Mouse (Mus musculus) liver, postnatal 0 days (tissue): ENCODE data around the gene Bcar3. TPM values are rescaled to one million over a fixed set of nuclear protein-coding genes. Genes with fewer than 3 reads are reported as not detected.

Source experiments
- ATAC-seq: fragments of 200-750 bp; cut with Nextera tagmentation; 2 replicates; pipeline ENCODE4 v1.8.0; 2017; ENCODE audit warnings: mild to moderate bottlenecking, moderate library complexity
- DNase-seq: peaks from one replicate; pipeline ENCODE4 v3.0.0-alpha.2; 2016
- H3K27ac ChIP-seq: fragments of 300-500 bp; sonication (generic); 2 replicates; pipeline ENCODE4 v1.5.1; 2014; ENCODE audit warnings: antibody characterized with exemption, moderate library complexity, mild to moderate bottlenecking, low read depth
- H3K27me3 ChIP-seq: fragments of 300-500 bp; sonication (generic); 2 replicates; pipeline ENCODE4 v1.6.1; 2014; ENCODE audit warnings: low read length, control low read depth, mixed read lengths; ENCODE audit not compliant: insufficient read depth
- H3K36me3 ChIP-seq: fragments of 300-500 bp; sonication (generic); replicated peaks from 2 replicates; pipeline ENCODE4 v1.6.1; 2014; ENCODE audit warnings: mild to moderate bottlenecking, control low read depth, low read length, moderate library complexity, mixed read lengths; ENCODE audit not compliant: insufficient read depth
- H3K4me1 ChIP-seq: fragments of 300-500 bp; sonication (generic); 2 replicates; pipeline ENCODE4 v1.6.1; 2014; ENCODE audit warnings: antibody characterized with exemption, mild to moderate bottlenecking, control low read depth; ENCODE audit not compliant: insufficient read depth
- H3K4me2 ChIP-seq: fragments of 300-500 bp; sonication (generic); 2 replicates; pipeline ENCODE4 v1.6.1; 2014; ENCODE audit warnings: low read depth, mild to moderate bottlenecking, low read length, moderate library complexity, mixed read lengths
- H3K4me3 ChIP-seq: fragments of 300-500 bp; sonication (generic); 2 replicates; pipeline ENCODE4 v1.5.1; 2014; ENCODE audit warnings: low read depth, low read length
- H3K9ac ChIP-seq: fragments of 300-500 bp; sonication (generic); replicated peaks from 2 replicates; pipeline ENCODE4 v1.6.1; 2014; ENCODE audit warnings: mild to moderate bottlenecking, moderate library complexity
- H3K9me3 ChIP-seq: fragments of 300-500 bp; sonication (generic); 2 replicates; pipeline ENCODE4 v1.6.1; 2016; ENCODE audit warnings: mild to moderate bottlenecking, control low read depth, low read length, mixed read lengths
- CTCF ChIP-seq: sonication (generic); IDR thresholded peaks from 2 replicates; pipeline ENCODE4 v1.5.1; 2016; ENCODE audit warnings: antibody characterized with exemption, low read depth
- EP300 ChIP-seq: IDR thresholded peaks from 2 replicates; pipeline ENCODE4 v1.6.1; 2016; ENCODE audit warnings: antibody characterized with exemption, low read depth, mild to moderate bottlenecking
- whole genome bisulfite sequencing: fragments of 180-500 bp; shearing (Covaris S2); extraction: QIAGEN DNeasy Blood & Tissue Kit; methylation state at CpG from one replicate; pipeline ENCODE4 v1.1.7; 2014; ENCODE audit not compliant: insufficient replicate concordance; 5-methylcytosine and 5-hydroxymethylcytosine counted together
- polyA plus RNA-seq: library from polyadenylated mRNA; unstranded; fragments of >200 nt; fragmentation: Nextera tagmentation; extraction: Ambion mirVana; gene quantifications from 2 replicates; pipeline ENCODE4 v1.2.1, GENCODE M21; 2015

The Bcar3 gene
- polyA plus RNA-seq, 1 experiment from 2014 or later, result 11.2 TPM

DNA sequence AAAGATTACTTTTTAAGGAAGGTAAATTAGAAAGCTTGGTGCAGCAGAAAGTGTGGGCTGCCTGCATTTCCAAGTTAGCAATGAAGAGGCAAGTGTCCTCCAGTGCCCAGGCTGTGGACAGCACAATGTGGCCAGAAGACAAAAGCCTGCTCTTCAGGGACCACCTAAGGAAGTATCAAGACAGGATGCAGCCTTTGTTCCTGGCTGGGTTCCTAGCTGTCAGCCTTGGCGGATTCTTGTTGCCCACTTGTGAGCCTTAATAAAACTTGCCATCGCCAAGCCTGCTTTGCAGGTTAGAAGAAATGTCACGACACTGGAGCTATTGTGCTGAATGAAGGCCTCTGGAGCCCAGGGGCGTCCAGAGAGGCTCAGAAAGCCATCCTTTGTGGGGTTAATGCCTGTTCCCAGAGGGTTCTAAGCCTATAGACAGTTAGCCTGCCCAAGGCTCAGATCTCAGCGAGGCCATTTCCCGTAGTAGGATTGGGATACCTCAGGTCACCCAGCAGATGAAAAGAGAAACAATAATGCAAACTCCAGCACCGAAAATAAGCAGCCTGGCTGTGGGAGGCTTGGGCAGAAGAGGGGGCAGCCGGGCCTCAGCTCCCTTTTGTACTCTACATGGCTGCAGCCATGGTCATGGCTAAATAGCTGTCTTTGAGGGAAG lies 167.0 kb downstream of the Bcar3 start:
- H3K27me3 ChIP-seq, result no peaks in the 10 kb centered on the region
- H3K4me2 ChIP-seq, result no peak overlapping the region
- H3K36me3 ChIP-seq, result no peaks in the 10 kb centered on the region
- no peaks in the 10 kb centered on the region for H3K9me3 ChIP-seq
- TF ChIP-seq CTCF (no peak), EP300 (no peak)
- H3K9ac ChIP-seq, result no peak overlapping the region
- DNase-seq (no peak), ATAC-seq (no peak)
- 0 out of 2 replicates have a peak, but pooled peaks cover 6% of the 10 kb centered on the region for H3K4me1 ChIP-seq
- 67% methylated on average over 8 of the region's 8 CpGs for WGBS
- no peak overlapping the region for H3K4me3 ChIP-seq
- H3K27ac ChIP-seq, result no peak overlapping the region

DNA sequence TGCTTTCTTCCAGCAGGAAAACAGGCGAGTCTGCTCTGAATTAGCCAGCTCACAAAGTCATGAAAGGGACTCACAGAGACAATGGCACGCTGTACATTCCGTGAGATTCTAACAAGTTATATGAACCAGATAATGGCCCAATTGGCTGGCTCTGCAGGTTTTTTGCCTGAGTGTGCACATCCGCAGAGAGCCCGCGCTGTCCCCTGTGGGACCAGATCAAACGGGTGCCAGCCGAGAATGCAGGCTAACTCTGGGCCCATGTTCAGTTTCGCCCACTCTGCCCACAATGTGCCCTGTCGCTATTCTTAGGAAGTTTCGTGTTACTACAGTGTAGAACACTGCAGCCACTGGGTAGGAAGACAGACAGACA lies 167.6 kb downstream of the Bcar3 start:
- WGBS, result 73% methylated on average over 11 of the region's 11 CpGs
- H3K9ac ChIP-seq, result no peak overlapping the region
- H3K4me1 ChIP-seq, result 0 out of 2 replicates have a peak, but pooled peaks cover 6% of the 10 kb centered on the region
- H3K4me2 ChIP-seq, result no peak overlapping the region
- H3K36me3 ChIP-seq, result no peaks in the 10 kb centered on the region
- ATAC-seq, result no peak
- H3K9me3 ChIP-seq, result no peaks in the 10 kb centered on the region
- no peak for DNase-seq
- H3K27ac ChIP-seq, result no peak overlapping the region
- H3K4me3 ChIP-seq, result no peak overlapping the region
- H3K27me3 ChIP-seq, result no peaks in the 10 kb centered on the region
- no peak for TF ChIP-seq CTCF
- TF ChIP-seq EP300, result no peak

DNA sequence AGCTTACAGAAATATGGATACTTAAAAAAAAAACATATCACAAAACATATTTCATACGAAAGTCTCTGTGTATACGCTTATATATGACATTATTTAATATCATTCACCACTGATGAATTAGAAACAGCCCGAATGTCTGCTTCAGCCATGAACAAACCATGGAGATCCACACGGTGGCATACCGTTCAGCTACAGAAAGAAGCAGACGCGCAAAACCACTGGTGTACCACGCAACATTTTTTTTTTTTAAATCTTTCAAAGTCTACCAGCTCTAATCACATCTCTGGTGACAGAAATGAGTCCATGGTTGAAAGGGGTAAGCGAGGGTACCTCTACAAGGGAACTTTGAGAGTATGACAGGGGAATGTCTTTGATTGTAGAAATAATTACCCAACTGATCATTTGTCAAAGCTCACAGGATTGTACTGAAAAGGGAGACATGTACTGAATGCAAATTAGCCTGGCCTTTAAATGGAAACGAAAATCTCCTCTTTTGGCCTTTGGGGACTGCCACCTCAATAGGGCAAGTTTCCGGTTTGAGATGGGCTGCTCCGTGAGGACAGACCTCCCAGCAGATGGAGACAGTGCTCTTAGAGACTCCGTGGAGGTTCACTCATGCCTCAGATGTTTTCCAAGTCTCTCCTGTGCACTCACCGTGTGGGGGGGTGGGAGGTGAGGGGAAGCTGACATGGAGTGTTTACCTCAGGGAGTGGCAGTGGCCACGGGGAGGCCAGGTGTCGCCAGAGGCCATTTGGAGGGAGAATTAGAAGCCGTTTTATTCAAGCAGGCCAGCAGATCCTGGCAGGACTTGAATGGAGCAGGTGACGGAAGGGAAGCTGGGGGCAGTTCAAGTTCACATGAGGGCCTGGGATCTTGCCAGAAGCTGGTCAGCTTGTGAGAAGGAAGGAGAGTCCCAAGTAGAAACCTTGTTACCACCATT lies 168.3 kb downstream of the Bcar3 start:
- peak overlapping the region; percentile 6; the same call in 1 of the 2 replicates for H3K4me2 ChIP-seq
- 61% methylated on average over 18 of the region's 18 CpGs for WGBS
- no peak overlapping the region for H3K4me3 ChIP-seq
- H3K9me3 ChIP-seq, result no peaks in the 10 kb centered on the region
- H3K9ac ChIP-seq, result no peak overlapping the region
- no peaks in the 10 kb centered on the region for H3K36me3 ChIP-seq
- no peak overlapping the region for H3K27ac ChIP-seq
- TF ChIP-seq EP300, result no peak
- TF ChIP-seq CTCF, result no peak
- no peak for DNase-seq
- no peaks in the 10 kb centered on the region for H3K27me3 ChIP-seq
- ATAC-seq, result no peak
- H3K4me1 ChIP-seq, result 0 out of 2 replicates have a peak, but pooled peaks cover 6% of the 10 kb centered on the region

DNA sequence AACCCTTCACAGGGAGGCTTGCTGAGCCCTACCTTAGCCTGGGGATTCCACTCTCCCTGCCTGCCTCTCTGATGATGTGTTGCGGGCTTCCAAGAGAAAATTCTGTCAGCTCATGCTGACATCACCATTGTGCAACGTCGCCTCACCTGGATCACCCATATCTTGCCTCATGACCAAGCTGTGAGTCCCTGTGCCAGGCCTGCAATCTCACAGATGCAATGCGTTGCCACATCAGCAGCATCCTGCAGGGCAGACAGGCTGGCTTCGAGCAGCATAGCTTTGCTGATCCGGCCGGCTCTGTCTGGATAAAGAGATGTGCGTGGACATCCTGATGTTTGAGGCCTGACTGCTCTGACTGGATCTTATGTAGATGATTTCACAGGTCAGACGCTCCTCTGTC lies 169.2 kb downstream of the Bcar3 start:
- Histone ChIP-seq H3K27me3 (no peaks in the 10 kb centered on the region), H3K4me3 (no peak overlapping the region), H3K9me3 (no peaks in the 10 kb centered on the region), H3K4me2 (no peak overlapping the region), H3K27ac (no peak overlapping the region), H3K4me1 (0 out of 2 replicates have a peak, but pooled peaks cover 6% of the 10 kb centered on the region), H3K9ac (no peak overlapping the region), H3K36me3 (no peaks in the 10 kb centered on the region)
- TF ChIP-seq EP300 (no peak), CTCF (no peak)
- DNase-seq, result peak; percentile 68
- peak; percentile 87 for ATAC-seq
- 72% methylated on average over 9 of the region's 9 CpGs for WGBS

DNA sequence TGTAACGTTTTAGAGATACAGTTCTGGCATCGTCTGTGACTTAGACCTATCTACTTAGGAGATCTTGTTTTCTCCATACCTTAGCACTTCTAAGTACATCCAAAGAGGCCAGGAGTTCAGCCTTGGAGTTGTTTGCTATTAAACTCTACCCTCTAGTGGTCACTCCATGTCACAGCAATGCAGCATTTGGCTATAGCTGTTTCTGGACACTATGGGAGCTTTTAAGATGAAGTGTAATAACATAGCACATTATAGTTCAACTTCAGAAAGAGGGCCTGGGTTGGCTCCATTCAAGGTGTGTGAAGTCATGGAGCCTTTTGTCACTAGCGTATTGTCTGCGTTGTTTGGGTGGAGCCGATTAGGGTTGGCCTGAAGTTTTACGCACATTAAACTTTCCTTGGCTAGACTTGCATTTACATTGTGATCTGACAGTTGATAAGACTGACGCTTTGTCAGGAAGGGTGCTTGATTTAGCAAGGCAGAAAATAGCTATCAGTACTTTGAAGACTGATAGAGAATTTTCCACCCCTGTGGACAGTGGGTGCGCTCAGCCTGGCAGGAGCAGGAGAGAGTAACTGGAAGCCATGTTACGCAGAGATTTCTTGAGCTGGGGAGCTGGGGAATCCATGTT lies 172.3 kb downstream of the Bcar3 start:
- DNase-seq, result peak; percentile 37
- no peaks in the 10 kb centered on the region for H3K36me3 ChIP-seq
- H3K9ac ChIP-seq, result no peak overlapping the region
- 39% methylated on average over 9 of the region's 9 CpGs for WGBS
- 0 out of 2 replicates have a peak, but pooled peaks have one; percentile 37 for ATAC-seq
- TF ChIP-seq CTCF (peak; percentile 86), EP300 (no peak)
- H3K9me3 ChIP-seq, result no peaks in the 10 kb centered on the region
- no peak overlapping the region for H3K4me3 ChIP-seq
- no peak overlapping the region for H3K27ac ChIP-seq
- H3K27me3 ChIP-seq, result no peaks in the 10 kb centered on the region
- H3K4me2 ChIP-seq, result no peak overlapping the region
- 0 out of 2 replicates have a peak, but pooled peaks cover 6% of the 10 kb centered on the region for H3K4me1 ChIP-seq

DNA sequence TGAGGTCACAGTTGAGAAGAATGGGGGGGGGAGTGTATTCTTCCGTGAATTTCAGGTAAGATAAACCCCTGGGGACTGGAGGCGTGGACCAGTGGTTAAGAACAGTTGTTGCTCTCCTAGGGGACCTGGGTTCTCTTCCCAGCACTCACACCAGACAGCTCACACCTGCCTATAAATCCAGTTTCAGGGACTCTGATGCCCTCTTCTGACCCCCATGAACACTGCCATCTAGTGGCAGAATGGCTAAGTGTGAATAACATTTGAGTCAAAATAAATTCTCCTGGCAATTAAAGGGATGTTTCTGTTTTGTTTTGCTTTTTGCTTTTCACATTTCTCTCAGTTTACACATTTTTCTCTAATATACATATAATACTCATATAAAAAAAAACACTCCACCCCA lies 174.0 kb downstream of the Bcar3 start:
- WGBS, result 55% methylated on average over 2 of the region's 2 CpGs

More for the DNA sequence above, 174.0 kb downstream of the Bcar3 start:
- H3K27me3 ChIP-seq, result no peaks in the 10 kb centered on the region
- no peaks in the 10 kb centered on the region for H3K36me3 ChIP-seq
- 0 out of 2 replicates have a peak, but pooled peaks cover 1% of the 10 kb centered on the region for H3K4me1 ChIP-seq
- peak; percentile 75 for TF ChIP-seq CTCF
- TF ChIP-seq EP300, result no peak
- DNase-seq, result no peak
- H3K4me2 ChIP-seq, result no peak overlapping the region
- H3K27ac ChIP-seq, result no peak overlapping the region
- no peak overlapping the region for H3K4me3 ChIP-seq
- no peaks in the 10 kb centered on the region for H3K9me3 ChIP-seq
- ATAC-seq, result no peak
- no peak overlapping the region for H3K9ac ChIP-seq
